Mouse (Mus musculus): ENCODE data around the gene Slc9a3r1. TPM values are rescaled to one million over a fixed set of nuclear protein-coding genes. Genes with fewer than 3 reads are reported as not detected.

The Slc9a3r1 gene
- 167 TPM for polyA plus RNA-seq (2017; shearing (Covaris generic))

GRCm38 (mm10) chr11:115162832-115163480 is at the start of gene Slc9a3r1:
Gene Slc9a3r1 (plus strand): TSS chr11:115163341.

DNA sequence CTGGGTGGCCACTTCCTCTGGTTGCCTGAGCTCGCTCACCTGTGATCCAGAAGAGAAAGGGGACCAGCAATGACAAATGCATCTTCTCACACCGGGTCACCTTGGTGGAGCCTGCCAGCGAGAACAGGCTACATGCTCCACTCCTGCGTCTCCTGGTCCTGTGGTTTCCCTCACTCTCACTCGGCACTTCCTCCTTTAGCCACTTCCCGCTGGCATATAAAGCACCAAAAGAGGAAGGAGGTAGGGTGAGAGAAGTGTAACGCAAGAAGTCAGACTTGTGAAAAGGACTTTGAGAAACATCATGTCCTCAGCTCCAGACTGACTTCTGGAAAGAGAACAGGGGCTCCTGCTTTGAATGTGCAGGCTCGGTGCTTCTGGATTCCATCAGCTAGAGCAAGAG is 29.3 kb upstream of the Slc9a3r1 start, which contains the start of gene Cd300lf:
Gene Cd300lf (minus strand): TSS at position 193 of the 400 bp plus-strand sequence.

GRCm38 (mm10) chr11:115187224-115187639 is 24.1 kb downstream of the Slc9a3r1 start, which contains the start of gene Tmem104:
Gene Tmem104 (plus strand): TSS chr11:115187487.

DNA sequence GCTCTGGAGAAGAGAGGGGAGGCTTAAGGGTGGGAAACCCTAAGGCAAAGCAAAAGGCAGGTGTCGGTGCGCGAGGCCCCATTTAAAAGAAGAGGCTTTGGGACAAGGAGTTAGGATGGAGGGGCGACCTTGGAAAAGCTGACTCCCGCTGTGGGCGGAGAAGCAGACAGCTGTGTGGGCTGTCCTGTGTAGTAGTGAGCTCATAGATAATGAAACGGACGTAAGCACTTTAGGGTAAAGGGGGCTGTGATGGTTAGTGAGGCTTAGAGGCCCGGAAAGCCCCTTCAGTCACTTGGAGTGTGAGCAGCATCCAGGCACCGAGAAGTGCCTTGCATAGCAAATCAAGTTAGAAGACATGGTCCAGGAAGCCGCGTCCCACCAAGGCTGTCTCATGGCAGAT is 24.6 kb downstream of the Slc9a3r1 start, which contains the start of gene Nat9:
Gene Nat9 (minus strand): TSS at position 167 of the 400 bp plus-strand sequence.

Other genes starting within 250 kb of the Slc9a3r1 start
- gene Cd300lb, start 229.0 kb upstream of the Slc9a3r1 start, polyA plus RNA-seq (2017; shearing (Covaris generic)), result not detected
- not detected for gene Cd300c, start 194.2 kb upstream of the Slc9a3r1 start, polyA plus RNA-seq (2017; shearing (Covaris generic))
- gene Cd300ld, start 173.4 kb upstream of the Slc9a3r1 start, polyA plus RNA-seq (2017; shearing (Covaris generic)), result not detected
- gene Cd300c2, start 161.5 kb upstream of the Slc9a3r1 start, polyA plus RNA-seq (2017; shearing (Covaris generic)), result not detected
- gene Cd300ld2, start 147.1 kb upstream of the Slc9a3r1 start, polyA plus RNA-seq (2017; shearing (Covaris generic)), result not detected
- not detected for gene Cd300ld4, start 136.3 kb upstream of the Slc9a3r1 start, polyA plus RNA-seq (2017; shearing (Covaris generic))
- not detected for gene Cd300ld5, start 125.6 kb upstream of the Slc9a3r1 start, polyA plus RNA-seq (2017; shearing (Covaris generic))
- gene Cd300ld3, start 114.9 kb upstream of the Slc9a3r1 start, polyA plus RNA-seq (2017; shearing (Covaris generic)), result not detected
- gene Cd300e, start 101.2 kb upstream of the Slc9a3r1 start, polyA plus RNA-seq (2017; shearing (Covaris generic)), result not detected
- 45.1 TPM for gene Rab37, start 71.9 kb upstream of the Slc9a3r1 start, polyA plus RNA-seq (2017; shearing (Covaris generic))
- gene Cd300lf, start 29.3 kb upstream of the Slc9a3r1 start, polyA plus RNA-seq (2017; shearing (Covaris generic)), result 0.29 TPM
- 11.7 TPM for gene Tmem104, start 24.1 kb downstream of the Slc9a3r1 start, polyA plus RNA-seq (2017; shearing (Covaris generic))
- gene Nat9, start 24.5 kb downstream of the Slc9a3r1 start, polyA plus RNA-seq (2017; shearing (Covaris generic)), result 9.5 TPM
- gene Grin2c, start 103.9 kb downstream of the Slc9a3r1 start, polyA plus RNA-seq (2017; shearing (Covaris generic)), result not detected
- 16.2 TPM for gene Fdxr, start 113.7 kb downstream of the Slc9a3r1 start, polyA plus RNA-seq (2017; shearing (Covaris generic))
- 0.27 TPM for gene Fads6, start 134.3 kb downstream of the Slc9a3r1 start, polyA plus RNA-seq (2017; shearing (Covaris generic))
- gene Otop2, start 143.8 kb downstream of the Slc9a3r1 start, polyA plus RNA-seq (2017; shearing (Covaris generic)), result not detected
- gene Ush1g, start 158.7 kb downstream of the Slc9a3r1 start, polyA plus RNA-seq (2017; shearing (Covaris generic)), result not detected
- not detected for gene Otop3, start 171.4 kb downstream of the Slc9a3r1 start, polyA plus RNA-seq (2017; shearing (Covaris generic))
- gene Hid1, start 204.4 kb downstream of the Slc9a3r1 start, polyA plus RNA-seq (2017; shearing (Covaris generic)), result 60.2 TPM
- 0.55 TPM for gene Cdr2l, start 218.6 kb downstream of the Slc9a3r1 start, polyA plus RNA-seq (2017; shearing (Covaris generic))
- 102 TPM for gene Mrpl58, start 240.4 kb downstream of the Slc9a3r1 start, polyA plus RNA-seq (2017; shearing (Covaris generic))